Mouse (Mus musculus) lung, adult 2 months (tissue): ENCODE measurements around the gene Gm21915. TPM values are rescaled to one million over a fixed set of nuclear protein-coding genes. Genes with fewer than 3 reads are reported as not detected.

Experiments
- DNase-seq: peaks from one replicate; pipeline ENCODE4 v3.0.0; 2022
- H3K4me1 ChIP-seq: fragments of 200-500 bp; 2 replicates; pipeline ENCODE4 v1.6.1; 2011; ENCODE audit warnings: low read length; ENCODE audit not compliant: control insufficient read depth, insufficient read depth
- H3K4me3 ChIP-seq: fragments of 200-500 bp; replicated peaks from 2 replicates; pipeline ENCODE3; 2011; ENCODE audit warnings: low read depth, mild to moderate bottlenecking, control low read depth, low read length; ENCODE audit errors: extremely low read depth
- CTCF ChIP-seq: fragments of 200-500 bp; IDR thresholded peaks from 2 replicates; pipeline ENCODE4 v1.5.1; 2011; ENCODE audit warnings: mild to moderate bottlenecking, low read length, control low read depth; ENCODE audit not compliant: insufficient read depth
- POLR2A ChIP-seq: fragments of 200-500 bp; IDR thresholded peaks from 2 replicates; pipeline ENCODE4 v1.6.1; 2011; ENCODE audit warnings: low read depth, mild to moderate bottlenecking, control low read depth, low read length, borderline replicate concordance; ENCODE audit errors: extremely low read depth
- WGBS: fragments of 180-500 bp; shearing (Covaris S2); methylation state at CpG from one replicate; pipeline ENCODE4 v1.1.7; 2018; 5-methylcytosine and 5-hydroxymethylcytosine counted together
- polyA plus RNA-seq: library from polyadenylated mRNA; depleted of rRNA; stranded (reverse); fragments of >200 nt; gene quantifications from 2 replicates; pipeline ENCODE4 v1.2.3, GENCODE M21; 2012; rRNA removed

Gm21915 gene
- polyA plus RNA-seq, 1 experiment = not detected

- TF ChIP-seq POLR2A (no peak), CTCF (no peak)
- WGBS = 57% methylated on average over 4 of the region's 4 CpGs
- Histone ChIP-seq H3K4me3 (no peak overlapping the region), H3K4me1 (no peaks in the 10 kb centered on the region)
- no peak for DNase-seq
Measured at GRCm38 (mm10) chr9:40711654-40712053, 41.2 kb downstream of the Gm21915 start.

DNA sequence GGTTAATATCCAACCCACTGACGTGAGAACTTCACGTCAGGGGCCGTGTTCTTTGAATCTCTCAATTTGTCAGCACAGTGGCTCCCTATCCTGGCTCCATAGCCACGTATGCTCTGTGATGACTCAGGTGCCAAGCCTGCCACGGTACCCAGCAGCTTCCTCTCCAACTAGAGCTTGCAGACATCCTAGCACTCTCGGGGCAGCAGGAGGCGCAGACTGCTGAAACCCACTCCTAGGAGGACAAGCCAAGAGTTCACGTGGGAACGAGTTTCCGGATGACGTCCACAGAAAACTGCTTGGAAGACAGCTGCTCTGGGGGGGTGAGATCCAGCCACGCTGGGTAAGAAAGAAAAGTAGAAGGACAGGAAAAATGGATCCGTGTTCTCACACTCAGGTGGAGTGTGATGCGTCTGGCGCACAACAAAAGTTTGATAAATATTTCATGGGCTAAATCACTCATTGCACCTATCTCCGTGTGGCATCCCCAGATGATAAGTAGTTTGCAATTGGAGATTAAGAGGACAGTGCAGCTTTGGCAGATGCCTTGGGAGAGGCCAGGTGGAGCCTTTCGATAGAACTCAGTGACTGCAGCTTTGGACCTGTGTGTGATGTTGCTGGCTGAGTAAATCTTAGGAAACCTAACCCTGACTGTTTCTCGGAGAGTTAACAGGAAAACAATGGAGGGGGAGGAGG is 46.9 kb downstream of the Gm21915 start:
- TF ChIP-seq POLR2A = no peak
- TF ChIP-seq CTCF = no peak
- no peak for DNase-seq
- WGBS = 48% methylated on average over 18 of the region's 18 CpGs
- Histone ChIP-seq H3K4me3 (no peak overlapping the region), H3K4me1 (no peaks in the 10 kb centered on the region)

GRCm38 (mm10) chr9:40717875-40718185 is 47.4 kb downstream of the Gm21915 start:
- no peak for DNase-seq

More at GRCm38 (mm10) chr9:40717875-40718185, 47.4 kb downstream of the Gm21915 start:
- no peaks in the 10 kb centered on the region for H3K4me1 ChIP-seq
- 20% methylated on average over 7 of the region's 7 CpGs for WGBS
- TF ChIP-seq CTCF (no peak), POLR2A (no peak)
- H3K4me3 ChIP-seq = no peak overlapping the region

Other genes with a start within 250 kb of the Gm21915 start
- 14.9 and 19.0 TPM in 2 replicates for gene Gramd1b, start 139.2 kb upstream of the Gm21915 start, polyA plus RNA-seq
- gene Clmp, start 15.3 kb downstream of the Gm21915 start, polyA plus RNA-seq = 11.8 and 16.5 TPM in 2 replicates
- 1,079 and 1,193 TPM in 2 replicates for gene Hspa8, start 130.4 kb downstream of the Gm21915 start, polyA plus RNA-seq
- 0.04 and 0.05 TPM in 2 replicates for gene Bsx, start 203.5 kb downstream of the Gm21915 start, polyA plus RNA-seq